Mouse (Mus musculus): Measurements from ENCODE around the gene Gm21789.
"Not testable (repeated sequence)": the region's sequence is repeated elsewhere in the genome, so short reads cannot be mapped to it uniquely, and the experiment has no call there.

Gene Gm21789

GRCm38 (mm10) chrX:32941468-32941867 is at the start of gene Gm21789:
TSS of gene Gm21789 (plus strand) at chrX:32941768.
- DNase-seq (ENCODE audit: low spot score): not testable (repeated sequence)

- DNase-seq (ENCODE audit: low spot score): not testable (repeated sequence)
Observed at GRCm38 (mm10) chrX:32894325-32894724, 47.2 kb upstream of the Gm21789 start, which contains the start of gene Btbd35f30. TSS of gene Btbd35f30 (plus strand) at chrX:32894625.

- DNase-seq (ENCODE audit: low spot score): not testable (repeated sequence)
Observed at GRCm38 (mm10) chrX:32973597-32973996, 32.0 kb downstream of the Gm21789 start, which contains the start of gene Btbd35f5. TSS of gene Btbd35f5 (plus strand) at chrX:32973897.
